Mouse (Mus musculus) megakaryocyte, embryonic 14.5 days (primary cell): ENCODE measurements around the gene Apool. TPM values are rescaled to one million over a fixed set of nuclear protein-coding genes. Genes with fewer than 3 reads are reported as not detected.
"Not testable (repeated sequence)": the region's sequence is repeated elsewhere in the genome, so short reads cannot be mapped to it uniquely, and the experiment has no call there.

ENCODE experiments used
- H3K27me3 ChIP-seq: replicated peaks from 2 replicates; pipeline ENCODE3; 2012; ENCODE audit warnings: inconsistent platforms
- H3K36me3 ChIP-seq: replicated peaks from 2 replicates; pipeline ENCODE3; 2012; ENCODE audit warnings: low read length, inconsistent platforms, mixed read lengths
- H3K4me1 ChIP-seq: 2 replicates; pipeline ENCODE4 v1.6.1; 2012; ENCODE audit warnings: inconsistent platforms
- H3K4me3 ChIP-seq: replicated peaks from 2 replicates; pipeline ENCODE3; 2012; ENCODE audit warnings: moderate library complexity, mild to moderate bottlenecking, inconsistent platforms
- H3K9me3 ChIP-seq: 2 replicates; pipeline ENCODE4 v1.6.1; 2012; ENCODE audit warnings: inconsistent platforms
- FLI1 ChIP-seq: IDR thresholded peaks from 2 replicates; pipeline ENCODE4 v1.6.1; 2012; ENCODE audit warnings: low read length, inconsistent platforms, mixed read lengths
- GATA1 ChIP-seq: IDR thresholded peaks from 3 replicates; pipeline ENCODE4 v1.6.1; 2012; ENCODE audit warnings: mixed read lengths, low read length, inconsistent platforms, borderline replicate concordance
- polyA plus RNA-seq: library from polyadenylated mRNA; stranded (reverse); fragments of >175 nt; gene quantifications from 2 replicates; pipeline ENCODE4 v1.2.3, GENCODE M21; 2012; ENCODE audit warnings: low replicate concordance; ENCODE audit not compliant: insufficient read depth

The Apool gene
- polyA plus RNA-seq, result 1.6 TPM in 1 of 2 replicates, not detected in the other

- TF ChIP-seq GATA1 (no peak), FLI1 (no peak)
- Histone ChIP-seq H3K27me3 (no peaks in the 10 kb centered on the region), H3K4me3 (peak within 1 kb of the TSS; percentile 92), H3K9me3 (no peaks in the 10 kb centered on the region), H3K4me1 (peaks cover 11% of the 10 kb centered on the region), H3K36me3 (no peaks in the 10 kb centered on the region)
Measured at GRCm38 (mm10) chrX:112310804-112311530, at the start of gene Apool. Apool (plus strand) TSS chrX:112311334.

- H3K9me3 ChIP-seq, result no peaks in the 10 kb centered on the region
- no peak for TF ChIP-seq GATA1
- no peak for TF ChIP-seq FLI1
- H3K27me3 ChIP-seq, result no peaks in the 10 kb centered on the region
- H3K4me3 ChIP-seq, result no peak overlapping the region
- H3K4me1 ChIP-seq, result no peaks in the 10 kb centered on the region
- H3K36me3 ChIP-seq, result no peaks in the 10 kb centered on the region
Measured at GRCm38 (mm10) chrX:112273550-112273949, 37.6 kb upstream of the Apool start.

GRCm38 (mm10) chrX:112311531-112311887, 375 bp downstream of the Apool start:
- no peaks in the 10 kb centered on the region for H3K27me3 ChIP-seq
- peak overlapping the region; percentile 92 for H3K4me3 ChIP-seq
- no peaks in the 10 kb centered on the region for H3K9me3 ChIP-seq
- peaks cover 11% of the 10 kb centered on the region for H3K4me1 ChIP-seq
- no peak for TF ChIP-seq FLI1
- no peak for TF ChIP-seq GATA1
- no peaks in the 10 kb centered on the region for H3K36me3 ChIP-seq

GRCm38 (mm10) chrX:112312094-112312493, 960 bp downstream of the Apool start:
- TF ChIP-seq FLI1 (no peak), GATA1 (no peak)
- Histone ChIP-seq H3K9me3 (no peaks in the 10 kb centered on the region), H3K4me3 (peak overlapping the region; percentile 92)

GRCm38 (mm10) chrX:112320273-112320672, 9.1 kb downstream of the Apool start:
- Histone ChIP-seq H3K4me1 (no peaks in the 10 kb centered on the region), H3K36me3 (no peaks in the 10 kb centered on the region), H3K27me3 (no peaks in the 10 kb centered on the region), H3K4me3 (no peak overlapping the region), H3K9me3 (no peaks in the 10 kb centered on the region)
- no peak for TF ChIP-seq GATA1
- no peak for TF ChIP-seq FLI1

More at GRCm38 (mm10) chrX:112312094-112312493, 960 bp downstream of the Apool start:
- Histone ChIP-seq H3K36me3 (no peaks in the 10 kb centered on the region), H3K4me1 (peaks cover 11% of the 10 kb centered on the region), H3K27me3 (no peaks in the 10 kb centered on the region)

GRCm38 (mm10) chrX:112339486-112339885, 28.4 kb downstream of the Apool start:
- Histone ChIP-seq H3K4me1 (no peaks in the 10 kb centered on the region), H3K27me3 (no peaks in the 10 kb centered on the region), H3K36me3 (peaks cover 16% of the 10 kb centered on the region), H3K4me3 (no peak overlapping the region), H3K9me3 (no peaks in the 10 kb centered on the region)
- TF ChIP-seq GATA1 (no peak), FLI1 (no peak)

- TF ChIP-seq GATA1 (no peak), FLI1 (no peak)
- Histone ChIP-seq H3K9me3 (no peaks in the 10 kb centered on the region), H3K36me3 (no peaks in the 10 kb centered on the region), H3K27me3 (no peaks in the 10 kb centered on the region), H3K4me1 (no peaks in the 10 kb centered on the region), H3K4me3 (no peak overlapping the region)
Measured at GRCm38 (mm10) chrX:112347467-112348394, 36.6 kb downstream of the Apool start.

GRCm38 (mm10) chrX:112348395-112348791, 37.3 kb downstream of the Apool start:
- Histone ChIP-seq H3K9me3 (no peaks in the 10 kb centered on the region), H3K27me3 (no peaks in the 10 kb centered on the region), H3K36me3 (no peaks in the 10 kb centered on the region), H3K4me1 (no peaks in the 10 kb centered on the region), H3K4me3 (no peak overlapping the region)
- TF ChIP-seq GATA1, result no peak
- TF ChIP-seq FLI1, result no peak

GRCm38 (mm10) chrX:112368426-112368825, 57.3 kb downstream of the Apool start:
- H3K36me3 ChIP-seq, result peaks cover 22% of the 10 kb centered on the region
- H3K4me3 ChIP-seq, result no peak overlapping the region
- H3K27me3 ChIP-seq, result no peaks in the 10 kb centered on the region
- H3K4me1 ChIP-seq, result no peaks in the 10 kb centered on the region
- H3K9me3 ChIP-seq, result peaks cover 4% of the 10 kb centered on the region; the same call in 1 of the 2 replicates
- TF ChIP-seq GATA1, result no peak
- no peak for TF ChIP-seq FLI1

- H3K4me3 ChIP-seq, H3K4me1 ChIP-seq, H3K27me3 ChIP-seq, H3K9me3 ChIP-seq: not testable (repeated sequence)
- peaks cover 21% of the 10 kb centered on the region for H3K36me3 ChIP-seq
Measured at GRCm38 (mm10) chrX:112370577-112371410, 59.7 kb downstream of the Apool start.
